Mouse (Mus musculus) layer of hippocampus, adult 9-11 months (tissue): Measurements from ENCODE around the gene Perm1.

Source experiments
- DNase-seq: peaks from one replicate; pipeline ENCODE4 v3.0.0; 2022

Gene Perm1

DNA sequence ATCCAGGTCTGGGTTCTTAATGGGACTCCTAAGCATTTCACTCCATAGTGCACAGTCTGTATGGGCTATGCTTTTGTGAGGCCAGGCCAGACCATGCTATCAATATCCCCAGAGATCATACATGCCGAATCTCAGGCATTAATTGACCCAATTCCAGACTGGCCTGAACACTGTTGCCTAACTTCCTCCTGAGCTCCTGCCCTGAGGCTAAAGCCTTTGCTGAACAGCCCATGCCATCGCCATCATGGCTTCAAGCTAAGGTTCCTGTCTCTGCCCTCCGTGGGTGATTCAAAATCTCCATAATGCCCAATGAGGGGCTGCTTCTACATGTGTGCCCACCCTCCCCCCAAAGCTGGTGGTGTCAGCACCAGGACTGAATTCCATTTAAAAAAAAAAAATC is 37.0 kb downstream of the Perm1 start:
- no peak for DNase-seq

DNA sequence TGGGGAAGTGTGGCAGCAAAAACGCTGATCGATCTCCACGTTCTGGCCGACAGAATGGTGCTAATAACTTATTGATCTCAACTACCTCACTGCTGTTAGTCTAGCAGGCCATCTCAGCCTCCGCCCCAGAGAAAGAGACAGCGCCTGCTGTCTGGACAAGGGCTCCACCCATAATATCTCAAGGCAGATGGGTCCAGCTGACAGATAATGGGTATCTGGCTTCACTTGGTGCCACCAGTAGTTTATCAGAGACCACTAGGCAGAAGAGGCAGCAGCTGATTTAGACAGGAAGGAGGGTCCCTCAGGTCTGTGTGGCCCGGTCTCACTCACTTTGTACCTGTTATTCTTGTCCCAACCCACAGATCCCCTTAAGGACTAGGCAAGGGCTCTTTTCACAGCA is 37.4 kb downstream of the Perm1 start:
- no peak for DNase-seq

DNA sequence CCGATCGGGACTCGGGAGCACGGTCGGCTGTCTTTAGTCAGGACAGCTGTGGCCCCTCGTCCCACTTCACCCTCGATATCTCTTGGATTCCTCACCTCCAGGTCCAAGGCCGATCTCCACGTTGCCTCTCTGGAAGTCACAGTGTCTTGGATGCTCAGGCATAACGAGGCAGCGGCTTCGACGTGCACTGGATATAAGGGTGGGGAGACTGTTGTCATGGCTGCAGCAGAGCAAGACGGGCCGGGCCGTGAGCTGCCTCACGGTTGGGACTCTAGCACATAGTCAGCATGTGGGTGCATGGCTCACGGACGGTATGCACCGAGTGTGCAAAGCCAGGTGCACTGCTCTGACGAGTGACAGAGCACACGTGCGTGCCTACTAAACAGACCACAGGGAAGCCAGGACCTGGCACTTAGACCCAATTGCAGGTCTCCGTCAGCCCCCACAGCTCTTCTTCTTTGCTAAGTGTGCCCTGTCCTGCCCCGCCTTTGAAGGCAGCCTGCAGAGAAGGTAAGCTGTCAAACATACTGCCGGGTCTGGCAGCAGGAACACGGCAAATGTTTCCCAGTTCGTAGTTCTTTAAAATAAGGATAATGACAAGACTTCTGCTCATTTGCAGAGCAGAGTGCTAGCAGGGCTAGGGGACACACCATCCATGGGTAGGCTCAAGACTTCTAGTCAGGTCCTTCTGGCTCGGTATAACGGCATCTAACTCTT is 38.9 kb downstream of the Perm1 start:
- no peak for DNase-seq

DNA sequence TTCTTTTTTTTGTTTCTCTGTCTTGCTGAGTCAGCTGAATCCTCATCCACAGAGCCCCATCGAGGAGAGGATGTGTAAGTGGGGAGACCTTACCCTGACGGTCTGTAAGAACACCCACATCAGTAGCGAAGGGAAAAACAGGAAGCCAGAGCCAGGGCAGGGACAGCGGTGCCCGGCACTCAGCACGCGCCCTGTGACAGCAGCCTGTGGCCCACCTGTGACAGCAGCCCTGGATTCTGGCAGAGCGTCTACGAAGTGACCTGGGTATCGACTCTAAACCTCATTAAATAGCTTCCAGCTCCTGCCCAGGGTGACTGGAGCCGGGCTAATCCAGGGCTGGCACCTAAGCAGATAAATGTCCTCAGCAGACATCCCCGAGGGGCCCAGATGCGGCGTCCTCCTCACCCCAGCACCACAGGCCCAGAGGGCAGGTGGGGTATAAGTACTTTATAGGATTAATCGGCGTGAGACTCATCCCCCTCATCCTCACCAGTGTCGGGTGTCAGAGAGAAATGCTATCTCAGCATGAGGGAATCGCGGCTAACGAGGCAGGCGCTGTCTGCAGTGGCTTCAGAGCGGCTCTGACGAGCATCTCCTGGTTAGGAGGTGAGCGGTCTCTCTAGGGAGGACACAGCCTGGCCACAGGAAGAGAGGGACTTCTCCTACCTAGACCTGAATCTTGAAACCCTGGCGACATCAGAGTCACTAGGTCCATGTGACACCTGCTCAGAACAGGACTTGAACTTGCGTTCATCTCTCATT is 39.6 kb downstream of the Perm1 start, which contains the start of gene Samd11:
Gene Samd11 (minus strand): TSS at position 580 of the 762 bp plus-strand sequence.
- no peak for DNase-seq
